Mouse (Mus musculus): ENCODE results near the gene Gm21586. TPM values are rescaled to one million over a fixed set of nuclear protein-coding genes. Genes with fewer than 3 reads are reported as not detected.
"Not testable (repeated sequence)": the region's sequence is repeated elsewhere in the genome, so short reads cannot be mapped to it uniquely, and the experiment has no call there.

Gene Gm21586
- not detected in 2 replicates for polyA plus RNA-seq (2015; fragmentation: Nextera tagmentation; extraction: Ambion mirVana)

- ATAC-seq (ENCODE audit: low read depth); H3K27me3 ChIP-seq (ENCODE audit: control insufficient read depth, insufficient read depth, low read depth, low read length); H3K4me1 ChIP-seq (replicated peaks; ENCODE audit: control insufficient read depth, insufficient read depth, low read length); H3K4me2 ChIP-seq (ENCODE audit: low read depth, low read length); H3K27ac ChIP-seq (ENCODE audit: low read length); H3K9me3 ChIP-seq (ENCODE audit: control insufficient read depth, low read length); H3K4me3 ChIP-seq (ENCODE audit: low read length); H3K36me3 ChIP-seq (ENCODE audit: control insufficient read depth, insufficient read depth, low read length); H3K9ac ChIP-seq (ENCODE audit: low read length): not testable (repeated sequence)
- WGBS: no CpG with 5 or more reads among the region's 18 CpGs
These were observed at the start of gene Gm21586 for GRCm38 (mm10) chr4:42439078-42439477. TSS of gene Gm21586 (plus strand) at chr4:42439378.

GRCm38 (mm10) chr4:42466452-42466851 is 27.3 kb downstream of the Gm21586 start, which contains the start of gene Gm2163:
TSS of gene Gm2163 (plus strand) at chr4:42466752.
- not testable (repeated sequence) for H3K9me3 ChIP-seq (ENCODE audit: control insufficient read depth, low read length); H3K27me3 ChIP-seq (ENCODE audit: control insufficient read depth, insufficient read depth, low read depth, low read length); H3K9ac ChIP-seq (ENCODE audit: low read length); H3K4me2 ChIP-seq (ENCODE audit: low read depth, low read length); H3K4me1 ChIP-seq (replicated peaks; ENCODE audit: control insufficient read depth, insufficient read depth, low read length); H3K27ac ChIP-seq (ENCODE audit: low read length); H3K4me3 ChIP-seq (ENCODE audit: low read length); H3K36me3 ChIP-seq (ENCODE audit: control insufficient read depth, insufficient read depth, low read length); ATAC-seq (ENCODE audit: low read depth)
- WGBS: no CpG with 5 or more reads among the region's 5 CpGs

Other genes starting within 250 kb of the Gm21586 start
- not detected in 2 replicates for gene Gm10600, start 198.7 kb upstream of the Gm21586 start, polyA plus RNA-seq (2015; fragmentation: Nextera tagmentation; extraction: Ambion mirVana)
- 1.0 TPM in 1 of 2 replicates, not detected in the other for gene Ccl21b, start 183.6 kb upstream of the Gm21586 start, polyA plus RNA-seq (2015; fragmentation: Nextera tagmentation; extraction: Ambion mirVana)
- gene Gm21953, start 145.1 kb upstream of the Gm21586 start, polyA plus RNA-seq (2015; fragmentation: Nextera tagmentation; extraction: Ambion mirVana): not detected in 2 replicates
- gene Fam205a3, start 121.0 kb upstream of the Gm21586 start, polyA plus RNA-seq (2015; fragmentation: Nextera tagmentation; extraction: Ambion mirVana): 0.15 TPM in 1 of 2 replicates, not detected in the other
- 0.08 TPM in 1 of 2 replicates, not detected in the other for gene Gm2163, start 27.4 kb downstream of the Gm21586 start, polyA plus RNA-seq (2015; fragmentation: Nextera tagmentation; extraction: Ambion mirVana)
- gene Fam205a2, start 88.8 kb downstream of the Gm21586 start, polyA plus RNA-seq (2015; fragmentation: Nextera tagmentation; extraction: Ambion mirVana): 0.15 TPM in 1 of 2 replicates, not detected in the other
- gene Gm10591, start 172.8 kb downstream of the Gm21586 start, polyA plus RNA-seq (2015; fragmentation: Nextera tagmentation; extraction: Ambion mirVana): 1.0 TPM in 1 of 2 replicates, not detected in the other
- gene Gm2564, start 190.3 kb downstream of the Gm21586 start, polyA plus RNA-seq (2015; fragmentation: Nextera tagmentation; extraction: Ambion mirVana): 0.77 TPM in 1 of 2 replicates, not detected in the other
- gene Ccl27b, start 215.9 kb downstream of the Gm21586 start, polyA plus RNA-seq (2015; fragmentation: Nextera tagmentation; extraction: Ambion mirVana): not detected in 2 replicates
- gene Il11ra2, start 222.5 kb downstream of the Gm21586 start, polyA plus RNA-seq (2015; fragmentation: Nextera tagmentation; extraction: Ambion mirVana): not detected in 2 replicates

Measured in lung, embryonic 16.5 days (tissue).